Mouse (Mus musculus): Measurements from ENCODE around the gene Egfl7. TPM values are rescaled to one million over a fixed set of nuclear protein-coding genes. Genes with fewer than 3 reads are reported as not detected.

Gene Egfl7
- polyA plus RNA-seq, 1 experiment from 2014 or later, result 72.2 TPM

GRCm38 (mm10) chr2:26590282-26590681 lies 10.5 kb downstream of the Egfl7 start:
- H3K36me3 ChIP-seq (ENCODE audit: control insufficient read depth, insufficient read depth, low read length), result no peaks in the 10 kb centered on the region; the same call in 1 of the 2 replicates
- peaks cover 5% of the 10 kb centered on the region; the same call in 1 of the 2 replicates for H3K4me1 ChIP-seq (ENCODE audit: control insufficient read depth, insufficient read depth, low read length)
- no peaks in the 10 kb centered on the region for H3K9me3 ChIP-seq (ENCODE audit: control insufficient read depth, low read length)
- ATAC-seq (ENCODE audit: insufficient number of reproducible peaks, low FRiP score, low TSS enrichment, low read depth), result no peak
- H3K27me3 ChIP-seq (ENCODE audit: control insufficient read depth, insufficient read depth, low read length), result no peaks in the 10 kb centered on the region
- H3K4me3 ChIP-seq (ENCODE audit: low read depth, low read length), result no peak overlapping the region
- H3K27ac ChIP-seq (replicated peaks; ENCODE audit: low read depth, low read length), result no peak overlapping the region
- no peak overlapping the region for H3K4me2 ChIP-seq (ENCODE audit: low read depth, severe bottlenecking)
- H3K9ac ChIP-seq (ENCODE audit: low read length), result no peak overlapping the region
- 94% methylated on average over 7 of the region's 7 CpGs for WGBS
- DNase-seq (ENCODE audit: low spot score), result no peak

DNA sequence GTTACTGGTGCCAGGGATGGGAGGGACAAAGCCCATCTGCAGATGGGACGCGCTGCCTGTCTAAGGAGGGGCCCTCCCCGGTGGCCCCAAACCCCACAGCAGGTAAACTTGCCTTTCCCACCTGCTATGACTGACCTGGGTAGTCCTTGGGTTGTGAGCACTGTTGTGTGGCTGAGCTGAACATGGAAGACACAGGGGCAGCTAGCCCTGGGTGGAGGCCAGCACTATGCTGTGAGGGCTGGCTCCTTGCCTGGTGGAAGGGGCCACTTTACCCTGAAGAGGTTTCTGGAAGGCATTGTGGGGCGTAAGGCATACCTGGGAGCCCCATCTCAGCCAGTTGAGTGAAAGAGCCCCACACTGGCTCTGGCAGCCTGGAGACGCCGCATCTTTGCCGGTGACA lies 11.1 kb downstream of the Egfl7 start:
- 92% methylated on average over 7 of the region's 7 CpGs for WGBS

DNA sequence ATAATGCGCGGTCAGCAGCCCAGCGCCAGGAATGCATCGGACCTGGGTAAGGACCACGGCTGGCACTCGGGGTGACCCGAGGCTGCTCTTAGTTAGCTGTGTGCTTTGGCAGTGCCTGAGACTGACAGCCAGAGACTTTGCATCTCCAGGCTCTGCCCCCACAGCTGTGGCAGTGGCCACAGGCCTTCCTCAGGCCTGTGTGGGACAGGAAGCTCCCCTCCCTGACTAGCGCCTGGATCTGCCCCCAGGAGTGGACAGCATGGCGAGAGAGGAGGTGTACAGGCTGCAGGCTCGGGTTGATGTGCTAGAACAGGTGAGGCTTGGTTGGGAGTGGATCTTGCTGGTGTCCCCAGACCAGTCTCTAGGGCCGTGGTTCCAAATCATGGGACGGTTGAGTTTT lies 11.6 kb downstream of the Egfl7 start:
- H3K9me3 ChIP-seq (ENCODE audit: control insufficient read depth, low read length), result no peaks in the 10 kb centered on the region
- 92% methylated on average over 12 of the region's 12 CpGs for WGBS
- H3K36me3 ChIP-seq (ENCODE audit: control insufficient read depth, insufficient read depth, low read length), result no peaks in the 10 kb centered on the region; the same call in 1 of the 2 replicates
- H3K27ac ChIP-seq (replicated peaks; ENCODE audit: low read depth, low read length), result no peak overlapping the region
- ATAC-seq (ENCODE audit: insufficient number of reproducible peaks, low FRiP score, low TSS enrichment, low read depth) (no peak), DNase-seq (ENCODE audit: low spot score) (no peak)
- peaks cover 5% of the 10 kb centered on the region; the same call in 1 of the 2 replicates for H3K4me1 ChIP-seq (ENCODE audit: control insufficient read depth, insufficient read depth, low read length)
- H3K4me2 ChIP-seq (ENCODE audit: low read depth, severe bottlenecking), result no peak overlapping the region
- no peak overlapping the region for H3K4me3 ChIP-seq (ENCODE audit: low read depth, low read length)
- no peak overlapping the region; the same call in 1 of the 2 replicates for H3K9ac ChIP-seq (ENCODE audit: low read length)
- H3K27me3 ChIP-seq (ENCODE audit: control insufficient read depth, insufficient read depth, low read length), result no peaks in the 10 kb centered on the region

More for the DNA sequence above, 11.1 kb downstream of the Egfl7 start:
- Histone ChIP-seq H3K9ac (ENCODE audit: low read length) (no peak overlapping the region; the same call in 1 of the 2 replicates), H3K36me3 (ENCODE audit: control insufficient read depth, insufficient read depth, low read length) (no peaks in the 10 kb centered on the region; the same call in 1 of the 2 replicates), H3K4me2 (ENCODE audit: low read depth, severe bottlenecking) (no peak overlapping the region), H3K27ac (replicated peaks; ENCODE audit: low read depth, low read length) (no peak overlapping the region), H3K27me3 (ENCODE audit: control insufficient read depth, insufficient read depth, low read length) (no peaks in the 10 kb centered on the region), H3K4me3 (ENCODE audit: low read depth, low read length) (no peak overlapping the region), H3K9me3 (ENCODE audit: control insufficient read depth, low read length) (no peaks in the 10 kb centered on the region), H3K4me1 (ENCODE audit: control insufficient read depth, insufficient read depth, low read length) (peaks cover 5% of the 10 kb centered on the region; the same call in 1 of the 2 replicates)
- no peak for DNase-seq (ENCODE audit: low spot score)
- no peak for ATAC-seq (ENCODE audit: insufficient number of reproducible peaks, low FRiP score, low TSS enrichment, low read depth)

DNA sequence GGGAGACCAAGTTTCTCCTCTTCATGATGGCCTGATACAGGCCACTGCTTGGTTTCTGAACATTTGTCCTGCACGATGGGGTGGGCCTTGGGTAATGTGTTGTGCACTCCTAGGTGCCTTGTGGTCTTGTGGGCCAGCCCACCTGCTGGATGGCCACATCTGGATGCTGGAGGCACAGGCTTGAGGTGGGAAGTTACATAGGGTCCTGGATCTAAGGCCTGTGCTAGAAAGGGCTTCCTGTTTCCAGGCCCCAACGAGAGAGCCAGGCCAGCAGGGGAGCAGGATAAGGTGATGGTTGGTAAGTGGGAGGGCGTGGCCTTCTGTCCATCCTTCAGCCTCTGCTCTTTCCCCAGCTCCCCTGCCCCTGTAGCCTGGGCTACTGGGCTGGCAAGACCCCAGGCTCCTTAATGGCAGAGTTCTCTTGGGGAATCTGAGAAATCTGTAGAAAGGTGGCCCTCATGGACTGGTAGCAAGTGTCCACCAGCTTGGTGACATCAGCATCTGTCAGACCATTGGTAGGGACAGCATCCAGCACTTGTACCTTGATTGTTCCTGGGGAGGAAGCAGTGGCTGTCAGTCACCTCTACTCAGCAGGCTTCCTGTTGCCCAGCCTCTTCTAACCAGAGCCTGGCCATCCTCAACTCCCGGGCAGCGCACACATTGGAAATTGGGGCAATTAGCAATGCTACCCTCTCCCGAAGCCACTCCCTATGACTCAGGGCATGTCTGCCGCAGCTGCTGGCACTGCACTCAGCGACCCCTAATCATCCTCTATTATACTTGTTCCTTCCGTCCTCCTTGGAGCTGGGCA lies 13.6 kb downstream of the Egfl7 start:
- H3K27me3 ChIP-seq (ENCODE audit: control insufficient read depth, insufficient read depth, low read length), result no peaks in the 10 kb centered on the region
- no peak overlapping the region for H3K27ac ChIP-seq (replicated peaks; ENCODE audit: low read depth, low read length)
- DNase-seq (ENCODE audit: low spot score) (no peak), ATAC-seq (ENCODE audit: insufficient number of reproducible peaks, low FRiP score, low TSS enrichment, low read depth) (no peak)
- H3K9ac ChIP-seq (ENCODE audit: low read length), result no peak overlapping the region
- no peaks in the 10 kb centered on the region; the same call in 1 of the 2 replicates for H3K36me3 ChIP-seq (ENCODE audit: control insufficient read depth, insufficient read depth, low read length)
- no peaks in the 10 kb centered on the region for H3K9me3 ChIP-seq (ENCODE audit: control insufficient read depth, low read length)
- no peak overlapping the region for H3K4me2 ChIP-seq (ENCODE audit: low read depth, severe bottlenecking)
- no peak overlapping the region for H3K4me3 ChIP-seq (ENCODE audit: low read depth, low read length)
- 61% methylated on average over 9 of the region's 9 CpGs for WGBS
- peaks cover 3% of the 10 kb centered on the region; the same call in 1 of the 2 replicates for H3K4me1 ChIP-seq (ENCODE audit: control insufficient read depth, insufficient read depth, low read length)

DNA sequence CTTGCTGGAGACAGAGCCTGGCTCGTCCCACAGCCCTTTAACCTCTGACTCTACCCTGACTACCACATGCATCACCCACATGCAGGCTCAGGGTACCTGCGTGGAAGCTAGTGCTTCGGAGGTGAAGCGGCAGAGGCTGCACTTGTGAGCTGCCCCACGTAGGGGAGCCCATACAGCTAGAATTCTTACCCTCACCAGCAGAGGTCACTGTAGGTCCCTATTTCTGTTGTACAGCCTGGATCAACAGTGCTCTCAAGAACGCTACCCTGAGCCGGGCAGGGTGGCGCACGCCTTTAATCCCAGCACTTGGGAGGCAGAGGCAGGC lies 14.2 kb downstream of the Egfl7 start:
- H3K36me3 ChIP-seq (ENCODE audit: control insufficient read depth, insufficient read depth, low read length), result no peaks in the 10 kb centered on the region; the same call in 1 of the 2 replicates
- no peaks in the 10 kb centered on the region for H3K4me1 ChIP-seq (ENCODE audit: control insufficient read depth, insufficient read depth, low read length)
- DNase-seq (ENCODE audit: low spot score) (peak; percentile 50), ATAC-seq (ENCODE audit: insufficient number of reproducible peaks, low FRiP score, low TSS enrichment, low read depth) (no peak)
- H3K9me3 ChIP-seq (ENCODE audit: control insufficient read depth, low read length), result no peaks in the 10 kb centered on the region
- H3K9ac ChIP-seq (ENCODE audit: low read length), result no peak overlapping the region
- H3K27ac ChIP-seq (replicated peaks; ENCODE audit: low read depth, low read length), result no peak overlapping the region
- no peak overlapping the region for H3K4me3 ChIP-seq (ENCODE audit: low read depth, low read length)
- 73% methylated on average over 9 of the region's 9 CpGs for WGBS
- no peak overlapping the region for H3K4me2 ChIP-seq (ENCODE audit: low read depth, severe bottlenecking)
- H3K27me3 ChIP-seq (ENCODE audit: control insufficient read depth, insufficient read depth, low read length), result no peaks in the 10 kb centered on the region

DNA sequence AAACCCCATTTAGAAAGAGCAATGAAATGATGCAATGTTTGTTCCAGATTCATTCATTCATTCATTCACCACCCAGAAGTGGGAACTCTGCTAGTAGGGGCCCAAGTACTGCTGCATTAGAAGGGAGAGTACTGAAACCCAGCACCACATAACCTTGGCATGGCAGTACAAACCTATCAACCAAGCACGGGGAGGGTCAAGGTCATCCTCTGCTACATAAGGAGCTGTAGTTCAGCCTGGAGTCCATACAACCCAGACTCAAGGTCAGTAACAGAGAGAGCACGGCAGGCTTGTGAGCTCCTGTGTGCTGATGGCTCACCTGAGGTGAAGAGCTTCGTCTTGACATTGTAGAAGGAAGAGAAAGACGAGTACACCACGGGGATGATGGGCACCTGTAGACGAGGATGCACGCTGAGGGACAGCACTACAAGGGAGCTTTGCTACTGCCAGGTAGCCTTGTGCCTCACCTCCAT lies 14.7 kb downstream of the Egfl7 start:
- ATAC-seq (ENCODE audit: insufficient number of reproducible peaks, low FRiP score, low TSS enrichment, low read depth) (no peak), DNase-seq (ENCODE audit: low spot score) (no peak)
- no peaks in the 10 kb centered on the region; the same call in 1 of the 2 replicates for H3K36me3 ChIP-seq (ENCODE audit: control insufficient read depth, insufficient read depth, low read length)
- H3K27ac ChIP-seq (replicated peaks; ENCODE audit: low read depth, low read length), result no peak overlapping the region
- no peak overlapping the region for H3K9ac ChIP-seq (ENCODE audit: low read length)
- no peaks in the 10 kb centered on the region for H3K27me3 ChIP-seq (ENCODE audit: control insufficient read depth, insufficient read depth, low read length)
- H3K9me3 ChIP-seq (ENCODE audit: control insufficient read depth, low read length), result no peaks in the 10 kb centered on the region
- H3K4me2 ChIP-seq (ENCODE audit: low read depth, severe bottlenecking), result no peak overlapping the region
- H3K4me1 ChIP-seq (ENCODE audit: control insufficient read depth, insufficient read depth, low read length), result no peaks in the 10 kb centered on the region
- no peak overlapping the region for H3K4me3 ChIP-seq (ENCODE audit: low read depth, low read length)
- WGBS, result 93% methylated on average over 7 of the region's 7 CpGs

- Histone ChIP-seq H3K27me3 (ENCODE audit: control insufficient read depth, insufficient read depth, low read length) (no peaks in the 10 kb centered on the region), H3K9me3 (ENCODE audit: control insufficient read depth, low read length) (no peaks in the 10 kb centered on the region), H3K36me3 (ENCODE audit: control insufficient read depth, insufficient read depth, low read length) (no peaks in the 10 kb centered on the region; the same call in 1 of the 2 replicates), H3K9ac (ENCODE audit: low read length) (no peak overlapping the region), H3K4me3 (ENCODE audit: low read depth, low read length) (no peak overlapping the region), H3K4me2 (ENCODE audit: low read depth, severe bottlenecking) (no peak overlapping the region), H3K27ac (replicated peaks; ENCODE audit: low read depth, low read length) (no peak overlapping the region), H3K4me1 (ENCODE audit: control insufficient read depth, insufficient read depth, low read length) (no peaks in the 10 kb centered on the region)
- no peak for ATAC-seq (ENCODE audit: insufficient number of reproducible peaks, low FRiP score, low TSS enrichment, low read depth)
- WGBS, result 82% methylated on average over 6 of the region's 6 CpGs
- DNase-seq (ENCODE audit: low spot score), result no peak
These were observed 15.3 kb downstream of the Egfl7 start for GRCm38 (mm10) chr2:26594934-26595724.

GRCm38 (mm10) chr2:26595725-26596435 lies 16.1 kb downstream of the Egfl7 start:
- Histone ChIP-seq H3K4me1 (ENCODE audit: control insufficient read depth, insufficient read depth, low read length) (no peaks in the 10 kb centered on the region), H3K4me2 (ENCODE audit: low read depth, severe bottlenecking) (no peak overlapping the region), H3K27ac (replicated peaks; ENCODE audit: low read depth, low read length) (no peak overlapping the region), H3K9me3 (ENCODE audit: control insufficient read depth, low read length) (no peaks in the 10 kb centered on the region), H3K27me3 (ENCODE audit: control insufficient read depth, insufficient read depth, low read length) (no peaks in the 10 kb centered on the region), H3K9ac (ENCODE audit: low read length) (no peak overlapping the region), H3K4me3 (ENCODE audit: low read depth, low read length) (no peak overlapping the region), H3K36me3 (ENCODE audit: control insufficient read depth, insufficient read depth, low read length) (no peaks in the 10 kb centered on the region; the same call in 1 of the 2 replicates)
- DNase-seq (ENCODE audit: low spot score) (no peak), ATAC-seq (ENCODE audit: insufficient number of reproducible peaks, low FRiP score, low TSS enrichment, low read depth) (no peak)
- 88% methylated on average over 11 of the region's 11 CpGs for WGBS

All from limb, embryonic 11.5 days (tissue).